Mouse (Mus musculus) gastrocnemius, postnatal 14 days (tissue): ENCODE results near the gene Cask. TPM values are rescaled to one million over a fixed set of nuclear protein-coding genes. Genes with fewer than 3 reads are reported as not detected.
A peak's percentile ranks its signal among the peaks of the same experiment; 100 is the strongest.

Source experiments
- DNase-seq: peaks from one replicate; pipeline ENCODE4 v3.0.0; 2021; ENCODE audit warnings: mixed read lengths
- intact Hi-C: fragments of 180-260 bp; cut with DNase I; formaldehyde crosslinking; loops from one replicate; pipeline ENCODE4 v1.15.1; 2025; ENCODE audit warnings: low total_unique reads
- total RNA-seq, 2 experiments: library from RNA; stranded (reverse); gene quantifications; 2 replicates each; pipeline ENCODE4 v1.2.3; 2021

Gene Cask
- total RNA-seq, 2 experiments from 2014 or later: 16.2 to 18.8 TPM

- no peak for DNase-seq
- intact Hi-C loops: no loop called here
These were observed 299.6 kb downstream of the Cask start for GRCm38 (mm10) chrX:13551566-13551965.

- intact Hi-C loops: no loop called here
- DNase-seq: no peak
These were observed 302.1 kb downstream of the Cask start for GRCm38 (mm10) chrX:13549100-13549499.

GRCm38 (mm10) chrX:13521288-13521687, 329.9 kb downstream of the Cask start:
- intact Hi-C loops: no loop called here
- DNase-seq: no peak

GRCm38 (mm10) chrX:13520566-13520965, 330.6 kb downstream of the Cask start:
- DNase-seq: no peak
- intact Hi-C loops: no loop called here

- no peak for DNase-seq
- intact Hi-C loops: no loop called here
These were observed 331.8 kb downstream of the Cask start for GRCm38 (mm10) chrX:13519408-13519783.

GRCm38 (mm10) chrX:13518781-13519407, 332.3 kb downstream of the Cask start:
- intact Hi-C loops: no loop called here
- DNase-seq: no peak

- intact Hi-C loops: no loop called here
- DNase-seq: no peak
These were observed 333.1 kb downstream of the Cask start for GRCm38 (mm10) chrX:13518019-13518418.

- DNase-seq: no peak
- intact Hi-C loops: no loop called here
These were observed 334.7 kb downstream of the Cask start for GRCm38 (mm10) chrX:13516451-13516850.

- no peak for DNase-seq
- intact Hi-C loops: no loop called here
These were observed 337.3 kb downstream of the Cask start for GRCm38 (mm10) chrX:13513864-13514263.

GRCm38 (mm10) chrX:13513127-13513526, 338.0 kb downstream of the Cask start:
- intact Hi-C loops: no loop called here
- no peak for DNase-seq

GRCm38 (mm10) chrX:13506376-13506775, 344.8 kb downstream of the Cask start:
- DNase-seq: no peak
- intact Hi-C loops: loop anchor here (2.0 kb wide), 1 partner anchor 24 kb away; no protein-coding TSS in a partner anchor

- no peak for DNase-seq
- intact Hi-C loops: no loop called here
These were observed 346.8 kb downstream of the Cask start for GRCm38 (mm10) chrX:13504389-13504788.

GRCm38 (mm10) chrX:13502862-13503375, 348.2 kb downstream of the Cask start:
- intact Hi-C loops: no loop called here
- no peak for DNase-seq

GRCm38 (mm10) chrX:13500284-13500683, 350.9 kb downstream of the Cask start:
- no peak for DNase-seq
- intact Hi-C loops: no loop called here

- peak; percentile 31 for DNase-seq
- intact Hi-C loops: no loop called here
These were observed 356.1 kb downstream of the Cask start for GRCm38 (mm10) chrX:13494892-13495703.

- no peak for DNase-seq
- intact Hi-C loops: no loop called here
These were observed 358.2 kb downstream of the Cask start for GRCm38 (mm10) chrX:13492922-13493321.

GRCm38 (mm10) chrX:13490941-13491340, 360.2 kb downstream of the Cask start:
- intact Hi-C loops: no loop called here

GRCm38 (mm10) chrX:13489761-13490160, 361.4 kb downstream of the Cask start:
- intact Hi-C loops: no loop called here
- DNase-seq: no peak

More at GRCm38 (mm10) chrX:13490941-13491340, 360.2 kb downstream of the Cask start:
- no peak for DNase-seq

- intact Hi-C loops: no loop called here
These were observed 362.2 kb downstream of the Cask start for GRCm38 (mm10) chrX:13489001-13489400.

GRCm38 (mm10) chrX:13484447-13484846, 366.7 kb downstream of the Cask start:
- intact Hi-C loops: no loop called here
- no peak for DNase-seq

More at GRCm38 (mm10) chrX:13489001-13489400, 362.2 kb downstream of the Cask start:
- no peak for DNase-seq

GRCm38 (mm10) chrX:13482576-13482975, 368.6 kb downstream of the Cask start:
- no peak for DNase-seq
- intact Hi-C loops: loop anchor here (2.0 kb wide), 1 partner anchor 24 kb away; no protein-coding TSS in a partner anchor
